Mouse (Mus musculus) myocyte (in vitro differentiated cells): Measurements from ENCODE around the gene Klf9. TPM values are rescaled to one million over a fixed set of nuclear protein-coding genes. Genes with fewer than 3 reads are reported as not detected.

Source experiments
- H3K27me3 ChIP-seq: one replicate; pipeline ENCODE4 v1.6.1; 2011; ENCODE audit not compliant: control insufficient read depth, insufficient read depth, insufficient read length
- H3K36me3 ChIP-seq: one replicate; pipeline ENCODE4 v1.6.1; 2011; ENCODE audit not compliant: control insufficient read depth, insufficient read depth
- H3K4me2 ChIP-seq: one replicate; pipeline ENCODE4 v1.6.1; 2011; ENCODE audit warnings: low read depth, control low read depth
- H3K4me3 ChIP-seq: one replicate; pipeline ENCODE4 v1.5.1; 2011; ENCODE audit warnings: mild to moderate bottlenecking, control low read depth, moderate library complexity
- H3K79me2 ChIP-seq: one replicate; pipeline ENCODE4 v1.6.1; 2011; ENCODE audit not compliant: control insufficient read depth, insufficient read depth
- H3ac ChIP-seq: one replicate; pipeline ENCODE4 v1.6.1; 2011; ENCODE audit not compliant: control insufficient read depth, insufficient read length
- CEBPB ChIP-seq: IDR thresholded peaks from 2 replicates; pipeline ENCODE4 v1.6.1; 2011; ENCODE audit warnings: mild to moderate bottlenecking, moderate library complexity; ENCODE audit not compliant: poor library complexity, insufficient read depth, severe bottlenecking
- E2F4 ChIP-seq: IDR thresholded peaks from one replicate; pipeline ENCODE4 v1.6.1; 2011; ENCODE audit warnings: mild to moderate bottlenecking, control low read depth, moderate library complexity; ENCODE audit not compliant: insufficient read depth
- MAX ChIP-seq: IDR thresholded peaks from one replicate; pipeline ENCODE4 v1.6.1; 2011; ENCODE audit warnings: low read depth, mild to moderate bottlenecking, control low read depth
- MYOD1 ChIP-seq, 3 experiments: IDR thresholded peaks; one replicate each; pipeline ENCODE4 v1.6.1; 2011; ENCODE audit warnings: control low read depth in 2 of 3, low read depth in 2 of 3, mild to moderate bottlenecking in 2 of 3, moderate library complexity in 1 of 3; ENCODE audit not compliant: insufficient read length in 2 of 3, control insufficient read depth in 1 of 3
- MYOG ChIP-seq, 3 experiments: IDR thresholded peaks; one replicate each; pipeline ENCODE4 v1.6.1; 2011; ENCODE audit warnings: control low read depth in 2 of 3, low read depth in 2 of 3, mild to moderate bottlenecking in 2 of 3; ENCODE audit not compliant: insufficient read length in 2 of 3, control insufficient read depth in 1 of 3, insufficient read depth in 1 of 3
- POLR2A ChIP-seq: IDR thresholded peaks from one replicate; pipeline ENCODE4 v1.6.1; 2011; ENCODE audit warnings: low read depth, mild to moderate bottlenecking, control low read depth, moderate library complexity; ENCODE audit not compliant: insufficient read length
- POLR2AphosphoS2 ChIP-seq: IDR thresholded peaks from one replicate; pipeline ENCODE4 v1.6.1; 2011; ENCODE audit warnings: low read depth, control low read depth; ENCODE audit not compliant: insufficient read length
- REST ChIP-seq: IDR thresholded peaks from one replicate; pipeline ENCODE4 v1.6.1; 2011; ENCODE audit warnings: mild to moderate bottlenecking, control low read depth, moderate library complexity; ENCODE audit not compliant: insufficient read depth, insufficient read length
- SRF ChIP-seq: IDR thresholded peaks from one replicate; pipeline ENCODE4 v1.6.1; 2011; ENCODE audit warnings: low read depth; ENCODE audit not compliant: control insufficient read depth, insufficient read length
- TCF12 ChIP-seq: IDR thresholded peaks from one replicate; pipeline ENCODE4 v1.6.1; 2011; ENCODE audit warnings: mild to moderate bottlenecking, control low read depth; ENCODE audit not compliant: poor library complexity, insufficient read depth, severe bottlenecking
- TCF3 ChIP-seq: IDR thresholded peaks from one replicate; pipeline ENCODE4 v1.6.1; 2011; ENCODE audit warnings: low read depth, control low read depth; ENCODE audit not compliant: insufficient read length
- USF1 ChIP-seq: IDR thresholded peaks from one replicate; pipeline ENCODE4 v1.6.1; 2011; ENCODE audit warnings: low read depth, mild to moderate bottlenecking, control low read depth, moderate library complexity
- polyA plus RNA-seq: library from polyadenylated mRNA; unstranded; fragments of >200 nt; fragmentation: generic; extraction: Trizol; gene quantifications from one replicate; pipeline ENCODE4 v1.2.1, GENCODE M21; 2012; ENCODE audit warnings: missing spikeins

Klf9 gene
- polyA plus RNA-seq, 1 experiment: 7.1 TPM

GRCm38 (mm10) chr19:23202106-23202505 is 61.1 kb downstream of the Klf9 start:
- Histone ChIP-seq H3K4me3 (no peak overlapping the region), H3K79me2 (no peaks in the 10 kb centered on the region), H3ac (no peak overlapping the region), H3K27me3 (no peaks in the 10 kb centered on the region), H3K4me2 (no peak overlapping the region), H3K36me3 (peaks cover 24% of the 10 kb centered on the region)
- TF ChIP-seq MAX (no peak), MYOG (IDR thresholded peaks at IDR 0.05; ENCODE audit: control insufficient read depth in 1 of 3, insufficient read depth in 1 of 3, insufficient read length in 2 of 3, low read depth in 2 of 3) (no peak), POLR2A (no peak), TCF3 (no peak), E2F4 (no peak), USF1 (no peak), CEBPB (no peak), POLR2AphosphoS2 (no peak), TCF12 (no peak), SRF (no peak)

GRCm38 (mm10) chr19:23203505-23204053 is 62.6 kb downstream of the Klf9 start:
- peaks cover 31% of the 10 kb centered on the region for H3K36me3 ChIP-seq
- no peaks in the 10 kb centered on the region for H3K27me3 ChIP-seq
- TF ChIP-seq POLR2AphosphoS2: no peak
- TF ChIP-seq MYOG (IDR thresholded peaks at IDR 0.05; ENCODE audit: control insufficient read depth in 1 of 3, insufficient read depth in 1 of 3, insufficient read length in 2 of 3, low read depth in 2 of 3): no peak
- TF ChIP-seq MAX: no peak
- no peak for TF ChIP-seq MYOD1 (IDR thresholded peaks at IDR 0.05; ENCODE audit: control insufficient read depth in 1 of 3, insufficient read length in 2 of 3, low read depth in 2 of 3)
- TF ChIP-seq REST: no peak
- TF ChIP-seq SRF: no peak
- no peak for TF ChIP-seq USF1
- no peak for TF ChIP-seq E2F4
- no peak for TF ChIP-seq TCF12
- TF ChIP-seq CEBPB: no peak
- no peak for TF ChIP-seq TCF3
- TF ChIP-seq POLR2A: no peak
- H3K4me3 ChIP-seq: no peak overlapping the region
- H3K4me2 ChIP-seq: no peak overlapping the region
- no peak overlapping the region for H3ac ChIP-seq
- no peaks in the 10 kb centered on the region for H3K79me2 ChIP-seq

- Histone ChIP-seq H3ac (no peak overlapping the region), H3K27me3 (no peaks in the 10 kb centered on the region), H3K36me3 (peaks cover 60% of the 10 kb centered on the region), H3K79me2 (no peaks in the 10 kb centered on the region), H3K4me3 (no peak overlapping the region), H3K4me2 (no peak overlapping the region)
- TF ChIP-seq TCF3: no peak
- TF ChIP-seq MAX: no peak
- no peak for TF ChIP-seq MYOD1 (IDR thresholded peaks at IDR 0.05; ENCODE audit: control insufficient read depth in 1 of 3, insufficient read length in 2 of 3, low read depth in 2 of 3)
- TF ChIP-seq CEBPB: no peak
- TF ChIP-seq POLR2A: no peak
- no peak for TF ChIP-seq TCF12
- no peak for TF ChIP-seq E2F4
- no peak for TF ChIP-seq SRF
- no peak for TF ChIP-seq REST
- no peak for TF ChIP-seq MYOG (IDR thresholded peaks at IDR 0.05; ENCODE audit: control insufficient read depth in 1 of 3, insufficient read depth in 1 of 3, insufficient read length in 2 of 3, low read depth in 2 of 3)
Observed at GRCm38 (mm10) chr19:23211325-23211724, 70.3 kb downstream of the Klf9 start.

- Histone ChIP-seq H3K36me3 (peaks cover 56% of the 10 kb centered on the region), H3K4me3 (no peak overlapping the region), H3K4me2 (no peak overlapping the region), H3K27me3 (no peaks in the 10 kb centered on the region), H3ac (no peak overlapping the region), H3K79me2 (no peaks in the 10 kb centered on the region)
- TF ChIP-seq USF1: no peak
- TF ChIP-seq POLR2AphosphoS2: no peak
- no peak for TF ChIP-seq CEBPB
- no peak for TF ChIP-seq POLR2A
- TF ChIP-seq REST: no peak
- no peak for TF ChIP-seq TCF3
- TF ChIP-seq MYOG (IDR thresholded peaks at IDR 0.05; ENCODE audit: control insufficient read depth in 1 of 3, insufficient read depth in 1 of 3, insufficient read length in 2 of 3, low read depth in 2 of 3): no peak
Observed at GRCm38 (mm10) chr19:23214326-23214725, 73.3 kb downstream of the Klf9 start.

Other genes with a start within 250 kb of the Klf9 start
- gene Smc5, start 132.7 kb downstream of the Klf9 start, polyA plus RNA-seq: 6.8 TPM